Mouse (Mus musculus) embryonic facial prominence, embryonic 11.5 days (tissue): ENCODE data around the gene Etv2. TPM values are rescaled to one million over a fixed set of nuclear protein-coding genes. Genes with fewer than 3 reads are reported as not detected.

Experiments used
- ATAC-seq: fragments of 200-750 bp; cut with Nextera tagmentation; replicated peaks from 2 replicates; pipeline ENCODE4 v1.8.0; 2017; ENCODE audit warnings: low read depth; ENCODE audit not compliant: insufficient number of reproducible peaks, low FRiP score, low TSS enrichment
- DNase-seq: peaks from one replicate; pipeline ENCODE4 v3.0.0-alpha.2; 2015; ENCODE audit warnings: low spot score
- H3K27ac ChIP-seq: fragments of 300-500 bp; sonication (generic); replicated peaks from 2 replicates; pipeline ENCODE4 v1.5.1; 2014; ENCODE audit warnings: mild to moderate bottlenecking, low read depth, low read length, control low read depth
- H3K27me3 ChIP-seq: fragments of 300-500 bp; sonication (generic); 2 replicates; pipeline ENCODE4 v1.6.1; 2014; ENCODE audit warnings: mild to moderate bottlenecking, low read length, moderate library complexity, mixed read lengths; ENCODE audit not compliant: control insufficient read depth, insufficient read depth
- H3K36me3 ChIP-seq: fragments of 300-500 bp; sonication (generic); replicated peaks from 2 replicates; pipeline ENCODE4 v1.6.1; 2014; ENCODE audit warnings: low read depth, mild to moderate bottlenecking, low read length, moderate library complexity, mixed read lengths; ENCODE audit not compliant: control insufficient read depth, insufficient read depth
- H3K4me1 ChIP-seq: fragments of 300-500 bp; sonication (generic); 2 replicates; pipeline ENCODE4 v1.6.1; 2014; ENCODE audit warnings: low read length, mixed read lengths; ENCODE audit not compliant: control insufficient read depth, insufficient read depth
- H3K4me2 ChIP-seq: fragments of 300-500 bp; sonication (generic); 2 replicates; pipeline ENCODE4 v1.6.1; 2014; ENCODE audit warnings: low read depth, mild to moderate bottlenecking, control low read depth, low read length, moderate library complexity
- H3K4me3 ChIP-seq: fragments of 300-500 bp; sonication (generic); 2 replicates; pipeline ENCODE4 v1.5.1; 2014; ENCODE audit warnings: low read depth, low read length, control low read depth
- H3K9ac ChIP-seq: fragments of 300-500 bp; sonication (generic); replicated peaks from 2 replicates; pipeline ENCODE4 v1.6.1; 2014; ENCODE audit warnings: mild to moderate bottlenecking, control low read depth, low read length
- H3K9me3 ChIP-seq: fragments of 300-500 bp; sonication (generic); replicated peaks from 2 replicates; pipeline ENCODE4 v1.6.1; 2016; ENCODE audit warnings: mild to moderate bottlenecking, low read length, inconsistent platforms, mixed read lengths; ENCODE audit not compliant: control insufficient read depth
- WGBS: fragments of 180-500 bp; shearing (Covaris S2); extraction: QIAGEN DNeasy Blood & Tissue Kit; methylation state at CpG from one replicate; pipeline ENCODE4 v1.1.7; 2014; 5-methylcytosine and 5-hydroxymethylcytosine counted together
- polyA plus RNA-seq: library from polyadenylated mRNA; unstranded; fragments of >200 nt; fragmentation: Nextera tagmentation; extraction: Ambion mirVana; gene quantifications from 2 replicates; pipeline ENCODE4 v1.2.1, GENCODE M21; 2014

Gene Etv2
- polyA plus RNA-seq, 1 experiment from 2014 or later, result 0.20 TPM

- Histone ChIP-seq H3K36me3 (no peaks in the 10 kb centered on the region), H3K9me3 (no peaks in the 10 kb centered on the region), H3K9ac (no peak overlapping the region), H3K27ac (no peak overlapping the region), H3K4me2 (no peak overlapping the region), H3K27me3 (no peaks in the 10 kb centered on the region), H3K4me1 (no peaks in the 10 kb centered on the region), H3K4me3 (no peak overlapping the region)
- ATAC-seq, result no peak
- 61% methylated on average over 7 of the region's 7 CpGs for WGBS
- DNase-seq, result no peak
Measured at GRCm38 (mm10) chr7:30610043-30610442, 25.6 kb downstream of the Etv2 start.

- ATAC-seq (no peak), DNase-seq (no peak)
- Histone ChIP-seq H3K27ac (no peak overlapping the region), H3K27me3 (no peaks in the 10 kb centered on the region), H3K9me3 (no peaks in the 10 kb centered on the region), H3K4me1 (no peaks in the 10 kb centered on the region), H3K4me3 (no peak overlapping the region), H3K36me3 (no peaks in the 10 kb centered on the region), H3K4me2 (no peak overlapping the region), H3K9ac (no peak overlapping the region)
- WGBS, result 51% methylated on average over 16 of the region's 16 CpGs
Measured at GRCm38 (mm10) chr7:30608476-30608875, 27.2 kb downstream of the Etv2 start.

- H3K4me1 ChIP-seq, result no peaks in the 10 kb centered on the region
- no peak overlapping the region for H3K27ac ChIP-seq
- no peak overlapping the region for H3K4me3 ChIP-seq
- no peaks in the 10 kb centered on the region for H3K9me3 ChIP-seq
- H3K36me3 ChIP-seq, result no peaks in the 10 kb centered on the region
- peak; percentile 66 for DNase-seq
- no peak overlapping the region for H3K9ac ChIP-seq
- 31% methylated on average over 8 of the region's 8 CpGs for WGBS
- no peaks in the 10 kb centered on the region for H3K27me3 ChIP-seq
- no peak; the same call in 1 of the 2 replicates for ATAC-seq
- H3K4me2 ChIP-seq, result no peak overlapping the region
Measured at GRCm38 (mm10) chr7:30607706-30608309, 27.8 kb downstream of the Etv2 start.

GRCm38 (mm10) chr7:30604944-30605343 is 30.7 kb downstream of the Etv2 start:
- H3K9ac ChIP-seq, result no peak overlapping the region
- no peaks in the 10 kb centered on the region for H3K9me3 ChIP-seq
- H3K4me2 ChIP-seq, result no peak overlapping the region
- ATAC-seq (no peak), DNase-seq (no peak)
- 83% methylated on average over 8 of the region's 8 CpGs for WGBS
- H3K27me3 ChIP-seq, result no peaks in the 10 kb centered on the region
- H3K36me3 ChIP-seq, result no peaks in the 10 kb centered on the region
- no peak overlapping the region for H3K27ac ChIP-seq
- H3K4me1 ChIP-seq, result no peaks in the 10 kb centered on the region
- H3K4me3 ChIP-seq, result no peak overlapping the region

GRCm38 (mm10) chr7:30604424-30604823 is 31.2 kb downstream of the Etv2 start:
- H3K27me3 ChIP-seq, result no peaks in the 10 kb centered on the region
- no peaks in the 10 kb centered on the region for H3K4me1 ChIP-seq
- H3K27ac ChIP-seq, result no peak overlapping the region
- no peaks in the 10 kb centered on the region for H3K36me3 ChIP-seq
- H3K9ac ChIP-seq, result no peak overlapping the region
- ATAC-seq (no peak), DNase-seq (no peak)
- 49% methylated on average over 8 of the region's 8 CpGs for WGBS
- H3K4me2 ChIP-seq, result no peak overlapping the region
- no peaks in the 10 kb centered on the region for H3K9me3 ChIP-seq
- H3K4me3 ChIP-seq, result no peak overlapping the region

- no peaks in the 10 kb centered on the region for H3K27me3 ChIP-seq
- ATAC-seq (no peak), DNase-seq (peak; percentile 49)
- H3K36me3 ChIP-seq, result no peaks in the 10 kb centered on the region
- no peak overlapping the region for H3K27ac ChIP-seq
- no peak overlapping the region for H3K4me2 ChIP-seq
- H3K4me1 ChIP-seq, result no peaks in the 10 kb centered on the region
- H3K4me3 ChIP-seq, result no peak overlapping the region
- no peaks in the 10 kb centered on the region for H3K9me3 ChIP-seq
- no peak overlapping the region for H3K9ac ChIP-seq
- 23% methylated on average over 3 of the region's 3 CpGs for WGBS
Measured at GRCm38 (mm10) chr7:30602583-30602982, 33.1 kb downstream of the Etv2 start.

- no peak overlapping the region for H3K4me2 ChIP-seq
- no peaks in the 10 kb centered on the region for H3K27me3 ChIP-seq
- ATAC-seq (no peak), DNase-seq (no peak)
- no peaks in the 10 kb centered on the region for H3K9me3 ChIP-seq
- no peaks in the 10 kb centered on the region for H3K4me1 ChIP-seq
- WGBS, result 75% methylated on average over 7 of the region's 7 CpGs
- no peak overlapping the region for H3K27ac ChIP-seq
- H3K9ac ChIP-seq, result no peak overlapping the region
- H3K4me3 ChIP-seq, result no peak overlapping the region
- H3K36me3 ChIP-seq, result no peaks in the 10 kb centered on the region
Measured at GRCm38 (mm10) chr7:30600651-30601050, 35.0 kb downstream of the Etv2 start.

GRCm38 (mm10) chr7:30599933-30600353 is 35.7 kb downstream of the Etv2 start:
- H3K9me3 ChIP-seq, result no peaks in the 10 kb centered on the region
- DNase-seq, result peak; percentile 86
- no peaks in the 10 kb centered on the region for H3K36me3 ChIP-seq
- no peaks in the 10 kb centered on the region for H3K4me1 ChIP-seq
- WGBS, result 1% methylated on average over 16 of the region's 16 CpGs
- H3K27me3 ChIP-seq, result no peaks in the 10 kb centered on the region
- peak; percentile 96 for ATAC-seq
- H3K4me3 ChIP-seq, result no peak overlapping the region
- no peak overlapping the region for H3K27ac ChIP-seq
- no peak overlapping the region for H3K9ac ChIP-seq
- H3K4me2 ChIP-seq, result no peak overlapping the region
